Mouse (Mus musculus): Measurements from ENCODE around the gene Olig3.

DNA sequence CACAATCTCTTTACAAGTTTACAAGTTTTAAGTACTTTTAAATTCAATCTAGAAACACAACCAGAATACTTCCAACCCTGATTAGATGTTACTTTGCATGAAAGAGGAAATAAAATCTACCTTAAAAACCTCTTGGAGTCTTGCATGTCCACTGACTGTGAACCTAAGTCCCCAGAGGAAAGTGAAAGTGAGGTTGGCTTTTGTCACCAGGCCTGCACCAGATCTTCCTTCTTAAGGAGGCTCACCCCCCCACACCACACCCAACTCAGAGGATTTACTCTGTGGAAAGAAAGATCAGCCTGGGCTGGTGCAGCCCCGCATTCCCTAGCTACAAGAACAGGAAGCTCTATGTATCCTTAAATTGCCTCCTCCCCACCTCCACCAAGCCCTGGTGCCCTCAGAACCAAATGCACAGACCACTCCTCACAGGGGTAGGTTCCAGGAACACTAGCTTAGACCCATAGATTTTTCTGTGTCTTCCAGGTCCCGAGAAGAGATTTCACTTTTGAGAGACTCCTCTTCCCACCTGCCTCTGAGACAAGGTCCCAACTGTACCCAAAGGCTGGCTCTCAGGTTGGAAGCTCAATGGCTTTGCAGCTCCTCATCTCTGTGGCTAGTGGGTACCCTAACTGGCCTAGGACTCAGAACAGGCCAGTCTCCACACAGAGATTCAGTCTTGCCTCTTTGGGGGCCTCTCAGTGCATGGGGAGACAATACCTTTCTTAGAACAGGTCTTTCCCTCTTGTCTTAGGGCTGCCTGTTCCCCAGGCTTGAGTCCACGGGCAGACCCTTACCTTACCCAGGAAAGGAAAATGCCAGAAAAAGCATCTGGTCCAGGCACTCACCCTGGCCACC, 4.3 kb downstream of the Olig3 start:
- no peak for TF ChIP-seq CTCF (IDR thresholded peaks at IDR 0.05; ENCODE audit: borderline replicate concordance, extremely low read depth, insufficient read depth, insufficient read length)
- no peak for TF ChIP-seq POLR2A (IDR thresholded peaks at IDR 0.05; ENCODE audit: borderline replicate concordance, extremely low read depth, insufficient read depth, insufficient read length, poor library complexity, severe bottlenecking)
